Mouse (Mus musculus) bone marrow macrophage, adult 2 months (primary cell): Measurements from ENCODE around the gene Sec14l1. TPM values are rescaled to one million over a fixed set of nuclear protein-coding genes. Genes with fewer than 3 reads are reported as not detected.

Experiments
- H3K27ac ChIP-seq: 2 replicates; pipeline ENCODE4 v1.5.1; 2012; ENCODE audit warnings: low read depth, low read length; ENCODE audit not compliant: insufficient read depth
- H3K4me1 ChIP-seq: 2 replicates; pipeline ENCODE4 v1.6.1; 2012; ENCODE audit warnings: low read length; ENCODE audit not compliant: control insufficient read depth, insufficient read depth
- H3K4me3 ChIP-seq: 2 replicates; pipeline ENCODE4 v1.5.1; 2012; ENCODE audit warnings: mild to moderate bottlenecking, low read length, moderate library complexity; ENCODE audit not compliant: insufficient read depth
- CTCF ChIP-seq: IDR thresholded peaks from 2 replicates; pipeline ENCODE4 v1.5.1; 2012; ENCODE audit warnings: low read depth, mild to moderate bottlenecking, low read length, moderate library complexity
- POLR2A ChIP-seq: IDR thresholded peaks from 2 replicates; pipeline ENCODE4 v1.6.1; 2012; ENCODE audit warnings: mild to moderate bottlenecking, low read depth, low read length, borderline replicate concordance
- polyA plus RNA-seq: library from polyadenylated mRNA; stranded (reverse); fragments of >200 nt; gene quantifications from 2 replicates; pipeline ENCODE4 v1.2.4, GENCODE M21; 2012; ENCODE audit not compliant: missing spikeins, insufficient read depth, insufficient read length

Sec14l1 gene
- polyA plus RNA-seq, 1 experiment: 132 TPM

DNA sequence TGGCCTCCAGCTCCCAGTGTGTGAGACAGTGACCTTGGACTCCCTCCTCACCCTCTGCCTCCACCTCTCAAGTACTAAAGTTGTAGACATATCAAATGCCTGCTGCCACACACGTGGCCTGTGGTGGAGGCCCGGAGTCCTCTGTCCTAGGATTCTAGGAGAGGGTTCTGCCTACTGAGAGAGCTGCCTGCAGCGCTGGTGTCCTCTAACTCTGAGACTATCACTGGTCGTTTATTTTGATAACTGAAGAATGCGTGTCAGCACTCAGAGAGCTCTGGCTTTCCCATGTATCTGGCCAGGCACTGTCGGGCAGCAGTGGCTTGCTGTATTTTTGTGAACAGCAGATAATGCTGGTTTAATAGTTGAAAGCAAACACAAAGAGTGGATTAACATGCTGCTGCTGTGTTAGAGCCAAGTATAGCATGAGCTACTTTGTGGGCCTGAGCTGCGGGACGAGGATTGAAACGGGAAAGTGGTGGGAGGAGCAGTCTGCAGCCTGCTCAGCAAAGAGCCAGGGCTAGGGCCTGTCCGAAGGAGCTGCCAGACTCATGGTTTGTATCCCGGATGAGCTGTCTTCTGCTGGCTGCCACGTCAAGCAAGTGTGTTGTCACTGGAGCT is 13.1 kb downstream of the Sec14l1 start:
- H3K4me1 ChIP-seq: 0 out of 2 replicates have a peak, but pooled peaks cover 2% of the 10 kb centered on the region
- no peak for TF ChIP-seq POLR2A
- no peak for TF ChIP-seq CTCF
- no peak overlapping the region for H3K4me3 ChIP-seq
- H3K27ac ChIP-seq: no peak overlapping the region

DNA sequence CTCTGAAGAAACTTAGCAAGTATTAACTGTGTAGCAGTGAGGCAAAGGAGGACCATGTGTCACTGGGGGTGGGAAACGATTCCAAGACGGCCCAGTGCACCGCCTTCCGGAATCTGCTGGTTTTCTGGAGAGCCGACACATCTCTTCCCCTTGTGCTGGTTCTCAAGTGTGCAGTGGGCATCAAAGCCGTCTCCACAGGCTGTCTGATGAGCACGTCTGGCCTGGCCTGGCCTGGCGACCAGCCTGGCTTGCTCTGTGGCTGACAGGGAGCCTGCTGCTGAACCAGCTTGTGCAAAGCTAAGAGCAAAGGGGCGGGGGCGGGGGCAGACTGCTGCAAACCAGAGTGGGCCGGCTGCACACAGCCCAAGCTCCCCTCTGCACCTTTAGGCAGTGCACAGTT is 14.5 kb downstream of the Sec14l1 start:
- H3K4me1 ChIP-seq: 0 out of 2 replicates have a peak, but pooled peaks cover 2% of the 10 kb centered on the region
- no peak overlapping the region for H3K27ac ChIP-seq
- TF ChIP-seq POLR2A: no peak
- TF ChIP-seq CTCF: no peak
- H3K4me3 ChIP-seq: no peak overlapping the region

DNA sequence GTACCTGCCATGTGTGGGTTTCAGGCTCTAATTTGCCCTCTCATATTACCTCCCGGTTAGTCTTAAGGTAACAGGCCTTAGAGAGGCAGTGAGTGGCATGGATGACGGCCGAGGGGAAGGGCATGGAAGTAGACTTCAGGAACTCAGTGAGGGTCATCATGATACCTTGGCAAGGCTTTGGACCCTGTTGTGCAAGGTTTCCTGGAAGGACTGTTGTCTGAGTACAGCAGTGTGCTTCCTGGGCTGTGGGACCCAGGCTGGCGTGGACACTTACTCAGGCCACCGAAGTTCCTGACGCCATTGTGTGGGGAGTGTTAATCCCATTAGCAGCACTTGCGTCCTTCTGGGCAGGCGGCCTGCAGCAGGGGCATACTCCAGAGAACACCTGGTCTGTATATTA is 15.1 kb downstream of the Sec14l1 start:
- no peak overlapping the region for H3K4me3 ChIP-seq
- TF ChIP-seq POLR2A (no peak), CTCF (no peak)
- H3K27ac ChIP-seq: no peak overlapping the region
- 0 out of 2 replicates have a peak, but pooled peaks cover 2% of the 10 kb centered on the region for H3K4me1 ChIP-seq

- Histone ChIP-seq H3K4me1 (0 out of 2 replicates have a peak, but pooled peaks cover 1% of the 10 kb centered on the region), H3K27ac (no peak overlapping the region), H3K4me3 (no peak overlapping the region)
- TF ChIP-seq CTCF (no peak), POLR2A (no peak)
Observed at GRCm38 (mm10) chr11:117130888-117131287, 15.9 kb downstream of the Sec14l1 start.

GRCm38 (mm10) chr11:117131450-117131849 is 16.5 kb downstream of the Sec14l1 start:
- TF ChIP-seq CTCF (no peak), POLR2A (no peak)
- no peak overlapping the region for H3K4me3 ChIP-seq
- peaks cover 1% of the 10 kb centered on the region; the same call in 1 of the 2 replicates for H3K4me1 ChIP-seq
- no peak overlapping the region for H3K27ac ChIP-seq

- Histone ChIP-seq H3K4me3 (no peak overlapping the region), H3K27ac (no peak overlapping the region)
- TF ChIP-seq POLR2A (no peak), CTCF (no peak)
Observed at GRCm38 (mm10) chr11:117134776-117135387, 19.9 kb downstream of the Sec14l1 start.

GRCm38 (mm10) chr11:117135457-117136290 is 20.7 kb downstream of the Sec14l1 start:
- Histone ChIP-seq H3K27ac (no peak overlapping the region), H3K4me3 (no peak overlapping the region), H3K4me1 (peaks cover 18% of the 10 kb centered on the region)
- no peak for TF ChIP-seq POLR2A
- no peak for TF ChIP-seq CTCF

More at GRCm38 (mm10) chr11:117134776-117135387, 19.9 kb downstream of the Sec14l1 start:
- H3K4me1 ChIP-seq: peaks cover 18% of the 10 kb centered on the region

- Histone ChIP-seq H3K4me1 (peaks cover 24% of the 10 kb centered on the region), H3K27ac (no peak overlapping the region), H3K4me3 (no peak overlapping the region)
- TF ChIP-seq POLR2A: no peak
- no peak for TF ChIP-seq CTCF
Observed at GRCm38 (mm10) chr11:117136880-117137279, 21.9 kb downstream of the Sec14l1 start.

- peaks cover 32% of the 10 kb centered on the region for H3K4me1 ChIP-seq
- TF ChIP-seq POLR2A: no peak
- TF ChIP-seq CTCF: no peak
Observed at GRCm38 (mm10) chr11:117138213-117138761, 23.3 kb downstream of the Sec14l1 start.

More at GRCm38 (mm10) chr11:117138213-117138761, 23.3 kb downstream of the Sec14l1 start:
- Histone ChIP-seq H3K27ac (no peak overlapping the region), H3K4me3 (no peak overlapping the region)
